Mouse (Mus musculus) thymus, postnatal 10 days (tissue): ENCODE results near the gene Spata25.
"Not testable (repeated sequence)": the region's sequence is repeated elsewhere in the genome, so short reads cannot be mapped to it uniquely, and the experiment has no call there.

ENCODE experiments used
- DNase-seq, 2 experiments: peaks; one replicate each; pipeline ENCODE4 v3.0.0; 2021; ENCODE audit warnings: low spot score in 2 of 2

The Spata25 gene

GRCm38 (mm10) chr2:164805332-164805718, 23.0 kb downstream of the Spata25 start:
- DNase-seq, result no peak

DNA sequence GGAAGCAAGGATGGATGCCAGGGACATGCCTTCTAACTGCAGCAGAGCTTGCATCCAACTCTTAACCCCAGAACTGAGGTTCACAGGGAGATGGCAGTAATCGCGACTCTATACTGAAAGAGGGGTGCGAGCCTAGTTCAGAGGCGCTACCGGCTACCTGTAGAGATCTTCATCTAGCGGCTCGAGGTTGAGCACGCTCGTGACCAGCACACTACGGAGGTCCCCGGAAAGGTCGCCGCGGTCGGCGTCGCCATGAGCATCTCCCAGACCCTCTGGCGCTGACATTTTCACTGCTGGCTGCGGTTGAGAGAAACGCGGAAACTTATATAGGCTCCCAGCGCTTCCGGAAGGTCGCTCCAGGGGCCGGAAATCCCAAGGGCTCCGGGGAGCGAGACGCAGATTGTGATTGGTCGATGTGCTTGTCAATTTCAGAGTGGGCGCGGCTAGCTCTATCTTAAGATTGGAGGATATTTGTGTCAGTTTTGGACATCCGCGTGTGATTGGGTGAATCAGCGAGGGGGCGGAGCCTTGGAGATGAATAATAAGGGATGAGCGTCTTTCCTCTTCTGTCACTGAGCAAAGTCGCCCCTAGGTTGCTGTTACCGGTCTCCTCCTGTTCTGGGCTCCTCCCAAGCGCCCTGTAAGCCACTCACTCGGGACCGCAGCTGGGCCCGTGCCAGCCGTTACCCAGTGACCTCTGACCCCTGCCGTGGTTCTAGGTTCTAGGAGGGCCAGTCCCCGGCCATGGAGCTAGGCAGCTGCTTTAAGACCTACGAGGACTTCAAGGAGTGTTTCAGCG, 23.6 kb downstream of the Spata25 start, which contains the start of the genes Acot8 and Zswim3:
TSS of gene Acot8 (minus strand) at position 350 of the 799 bp plus-strand sequence.
TSS of gene Zswim3 (plus strand) at position 566 of the 799 bp plus-strand sequence.
- DNase-seq, result peak; percentile 98

DNA sequence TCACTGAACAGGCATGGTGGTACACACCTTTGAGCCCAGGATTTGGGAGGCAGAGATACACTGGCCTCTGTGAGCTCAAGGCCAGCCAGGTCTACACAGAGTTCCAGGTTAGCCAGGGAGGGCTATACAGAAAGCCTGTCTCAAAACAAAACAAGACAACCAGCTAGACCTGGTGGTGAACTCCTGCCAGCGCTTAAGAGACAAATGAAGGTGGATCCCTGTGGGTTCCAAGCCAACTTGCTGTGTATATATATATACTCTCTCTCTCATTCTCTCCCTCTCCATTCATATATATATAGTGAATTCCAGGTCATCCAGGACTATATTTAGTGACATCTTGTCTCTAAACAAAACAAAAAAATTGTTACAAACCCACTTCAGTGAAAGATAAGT, 24.4 kb downstream of the Spata25 start:
- DNase-seq, result no peak

DNA sequence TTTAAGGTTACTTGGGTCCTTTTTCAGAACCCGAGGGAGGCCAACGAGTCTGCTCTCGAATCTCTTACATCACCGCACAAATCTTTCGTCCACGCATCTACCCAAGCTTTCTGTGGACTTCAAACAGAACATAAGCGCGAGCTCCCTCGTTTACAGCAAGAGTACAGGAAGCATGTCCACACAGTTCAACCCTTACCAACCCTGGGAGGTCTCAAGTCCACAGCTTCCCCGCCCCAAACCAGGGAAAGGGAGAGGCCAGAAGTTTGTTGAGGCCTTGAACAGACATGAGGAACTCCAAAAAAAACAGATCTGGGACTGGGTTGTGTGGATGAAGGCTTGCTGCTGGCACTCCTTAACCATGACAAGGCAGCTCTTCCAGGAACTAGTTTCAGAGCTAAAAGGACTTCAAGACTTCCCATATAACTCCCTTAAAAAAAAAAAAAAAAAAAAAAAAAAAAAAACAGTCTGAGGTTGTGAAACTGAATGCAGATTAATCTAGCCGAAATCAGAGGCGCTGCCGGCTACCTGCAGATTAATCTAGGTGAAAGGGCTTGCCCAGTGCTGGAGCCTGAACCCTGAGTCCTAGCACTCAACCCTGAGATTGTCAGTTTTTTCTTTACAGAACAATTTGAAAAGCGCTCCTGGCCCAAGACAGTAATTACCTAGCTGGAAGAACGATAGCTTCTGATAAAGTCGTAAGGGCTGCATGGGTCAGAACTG, 25.0 kb downstream of the Spata25 start:
- DNase-seq, result no peak

- DNase-seq, result no peak
Measured at GRCm38 (mm10) chr2:164800252-164801004, 27.9 kb downstream of the Spata25 start.

DNA sequence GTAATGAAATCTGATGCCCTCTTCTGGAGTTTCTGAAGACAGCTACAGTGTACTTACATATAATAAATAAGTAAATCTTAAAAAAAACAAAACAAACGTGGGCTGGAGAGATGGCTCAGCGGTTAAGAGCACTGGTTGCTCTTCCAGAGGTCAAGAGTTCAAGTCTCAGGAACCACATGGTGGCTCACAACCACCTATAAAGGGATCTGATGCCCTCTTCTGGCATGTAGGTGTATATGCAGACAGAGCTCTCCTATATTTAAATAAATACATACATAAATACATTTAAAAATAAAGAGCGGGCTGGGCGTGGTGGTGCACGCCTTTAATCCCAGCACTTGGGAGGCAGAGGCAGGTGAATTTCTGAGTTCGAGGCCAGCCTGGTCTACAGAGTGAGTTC, 29.8 kb downstream of the Spata25 start:
- not testable (repeated sequence) for DNase-seq

DNA sequence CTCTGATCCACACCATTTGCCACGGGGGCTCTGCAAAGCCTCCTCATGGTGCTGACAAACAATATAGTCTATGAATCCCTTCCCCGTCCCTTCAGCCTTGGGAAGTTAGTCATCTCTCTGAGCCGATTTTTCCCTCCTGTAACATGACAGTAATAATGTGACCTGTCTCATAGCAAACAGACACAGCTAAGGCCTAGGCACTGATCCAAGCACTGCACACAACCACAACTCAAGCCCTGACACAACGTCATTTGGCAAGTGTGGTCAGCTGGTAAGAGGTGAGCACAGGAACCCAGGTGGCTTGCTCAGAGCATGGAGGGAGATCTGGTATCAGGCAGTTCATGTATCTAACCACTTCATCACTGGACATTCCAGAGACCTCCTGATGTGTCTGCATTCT, 32.5 kb downstream of the Spata25 start:
- no peak for DNase-seq

DNA sequence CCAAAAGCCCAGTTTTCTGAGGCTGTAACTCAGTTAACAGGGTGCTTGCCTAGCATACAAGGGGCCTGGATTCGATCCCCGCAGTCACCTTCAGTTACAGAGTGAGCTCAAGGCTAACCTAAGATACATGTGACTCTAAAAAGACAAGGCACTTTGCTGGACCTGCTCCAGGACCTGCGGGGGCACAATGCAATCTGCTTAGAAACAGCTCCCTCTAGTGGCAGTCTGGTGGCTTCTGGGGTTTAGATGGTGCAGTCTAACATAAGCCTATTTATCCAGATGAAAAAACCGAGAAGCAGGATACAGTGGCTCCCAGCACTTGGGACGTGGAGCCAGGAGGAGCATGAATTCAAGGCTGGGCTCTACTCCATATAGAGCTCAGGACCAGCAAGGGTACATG, 34.0 kb downstream of the Spata25 start:
- peak; percentile 51 to 82 for DNase-seq

DNA sequence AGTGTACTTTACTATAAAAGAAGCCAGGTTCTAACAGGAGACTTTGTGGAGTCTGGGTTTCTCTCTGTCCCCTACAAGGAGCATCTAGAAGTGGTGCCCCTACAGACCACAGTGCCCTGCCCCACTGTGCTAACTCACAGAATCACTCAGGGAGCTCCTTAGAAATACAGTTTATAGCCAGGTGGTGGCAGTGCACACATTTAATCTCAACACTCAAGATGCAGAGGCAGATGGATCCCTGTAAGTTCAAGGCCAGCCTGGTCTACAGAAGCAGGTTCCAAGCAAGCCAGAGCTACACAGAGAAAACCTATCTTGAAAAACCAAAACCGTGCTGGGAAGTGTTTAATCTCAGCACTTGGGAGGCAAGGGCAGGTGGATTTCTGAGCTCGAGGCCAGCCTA, 34.6 kb downstream of the Spata25 start:
- no peak for DNase-seq

DNA sequence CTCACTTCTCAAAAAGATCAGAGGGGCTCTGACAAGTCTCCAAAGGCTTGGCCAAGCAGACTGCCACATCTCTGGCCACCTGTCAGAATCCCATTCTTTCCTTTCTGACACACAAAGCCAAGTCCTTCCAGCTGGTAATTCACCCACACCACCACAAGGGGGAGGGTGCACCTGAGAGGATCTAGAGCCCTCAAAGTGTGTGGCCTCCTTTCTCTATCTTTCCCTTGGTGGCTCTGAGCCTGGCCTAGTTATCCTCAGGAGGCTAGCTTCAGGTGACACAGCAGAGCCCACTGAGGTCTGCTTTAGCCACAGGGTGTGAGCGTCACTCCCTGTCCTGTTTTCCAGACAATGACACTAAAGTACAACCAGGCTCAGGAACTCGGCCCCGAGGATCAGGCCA, 35.1 kb downstream of the Spata25 start:
- peak; percentile 43 to 71 for DNase-seq

GRCm38 (mm10) chr2:164792400-164793190, 35.7 kb downstream of the Spata25 start:
- DNase-seq, result no peak

DNA sequence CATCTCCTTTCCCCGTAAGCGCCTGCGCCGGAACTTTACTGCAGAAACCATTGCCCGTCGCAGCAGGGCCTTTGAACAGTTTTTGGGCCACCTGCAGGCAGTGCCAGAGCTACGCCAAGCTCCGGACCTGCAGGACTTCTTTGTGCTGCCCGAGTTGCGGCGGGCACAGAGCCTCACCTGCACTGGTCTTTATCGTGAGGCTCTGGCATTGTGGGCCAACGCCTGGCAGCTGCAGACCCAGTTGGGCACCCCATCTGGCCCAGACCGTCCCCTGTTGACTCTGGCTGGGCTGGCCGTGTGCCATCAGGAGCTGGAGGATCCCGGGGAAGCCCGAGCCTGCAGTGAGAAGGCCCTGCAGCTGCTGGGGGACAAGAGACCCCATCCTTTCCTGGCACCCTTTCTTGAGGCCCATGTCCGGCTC, 36.5 kb downstream of the Spata25 start:
- no peak for DNase-seq

GRCm38 (mm10) chr2:164790451-164790850, 37.9 kb downstream of the Spata25 start:
- no peak for DNase-seq

- no peak for DNase-seq
Measured at GRCm38 (mm10) chr2:164788411-164788810, 39.9 kb downstream of the Spata25 start.

- DNase-seq, result no peak
Measured at GRCm38 (mm10) chr2:164787779-164788178, 40.6 kb downstream of the Spata25 start.

GRCm38 (mm10) chr2:164787032-164787431, 41.3 kb downstream of the Spata25 start:
- no peak for DNase-seq

- no peak for DNase-seq
Measured at GRCm38 (mm10) chr2:164786388-164786885, 41.9 kb downstream of the Spata25 start.

- peak; percentile 40 to 53 for DNase-seq
Measured at GRCm38 (mm10) chr2:164785481-164786387, 42.6 kb downstream of the Spata25 start, which contains the start of gene Snx21. TSS of gene Snx21 (plus strand) at chr2:164785823.

GRCm38 (mm10) chr2:164784869-164785420, 43.4 kb downstream of the Spata25 start:
- no peak for DNase-seq
